Mouse (Mus musculus): ENCODE data around the gene Plxnc1.
A peak's percentile ranks its signal among the peaks of the same experiment; 100 is the strongest.

The Plxnc1 gene

DNA sequence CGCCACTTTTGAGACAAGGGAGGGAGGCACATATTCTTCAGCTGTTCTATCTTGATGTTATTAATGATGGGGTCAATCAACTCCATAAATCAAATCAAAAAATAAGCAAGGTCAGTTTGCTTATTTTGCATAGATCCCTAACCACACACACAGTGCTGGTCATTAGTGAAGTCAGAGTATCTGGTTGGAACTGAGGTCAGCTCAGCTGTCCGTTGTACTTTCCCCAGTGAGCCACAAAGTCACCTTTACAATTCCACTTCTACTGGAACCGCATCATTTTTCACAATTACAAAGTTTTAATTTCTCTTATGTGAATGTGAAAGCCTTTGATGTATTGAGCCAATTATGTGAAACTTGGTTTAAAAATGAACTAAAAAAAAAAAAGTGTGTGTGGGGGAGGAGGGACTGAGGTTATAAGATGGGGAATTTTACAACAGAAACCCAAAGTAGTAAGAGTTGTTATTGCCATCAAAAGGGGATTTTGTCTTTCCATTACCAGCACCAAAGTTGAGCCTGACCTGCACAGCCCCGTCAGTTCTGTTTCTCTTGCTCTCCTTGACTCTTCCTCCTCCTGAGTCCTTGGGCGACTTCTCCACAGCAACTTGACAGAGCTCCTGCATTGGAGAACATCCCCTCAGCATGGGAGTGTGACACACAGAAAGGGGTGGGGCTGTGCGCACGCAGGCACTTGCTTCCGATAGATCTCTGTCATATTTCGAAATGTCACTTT, 80.3 kb downstream of the Plxnc1 start:
- no peak for DNase-seq

DNA sequence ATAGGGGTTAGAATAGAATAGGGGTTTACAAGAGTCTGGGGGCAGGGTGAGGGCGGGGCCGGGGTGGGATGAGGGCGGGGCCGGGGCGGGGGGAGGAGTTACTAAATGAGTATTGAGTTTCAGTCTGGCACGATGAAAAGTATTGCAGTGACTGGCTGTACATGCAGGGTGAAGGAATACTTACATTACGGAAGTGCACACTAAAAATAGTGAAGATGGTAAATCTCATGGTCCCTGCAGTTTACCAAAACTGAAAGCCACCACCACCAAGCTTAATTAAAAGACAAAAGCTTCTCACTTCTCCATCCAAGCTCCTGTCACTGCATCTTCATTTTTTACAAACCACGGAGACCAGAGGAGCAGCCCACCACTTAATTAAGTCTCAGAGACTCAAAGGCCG, 81.4 kb downstream of the Plxnc1 start:
- no peak for DNase-seq

GRCm38 (mm10) chr10:94860870-94861269, 83.8 kb downstream of the Plxnc1 start:
- no peak for DNase-seq

DNA sequence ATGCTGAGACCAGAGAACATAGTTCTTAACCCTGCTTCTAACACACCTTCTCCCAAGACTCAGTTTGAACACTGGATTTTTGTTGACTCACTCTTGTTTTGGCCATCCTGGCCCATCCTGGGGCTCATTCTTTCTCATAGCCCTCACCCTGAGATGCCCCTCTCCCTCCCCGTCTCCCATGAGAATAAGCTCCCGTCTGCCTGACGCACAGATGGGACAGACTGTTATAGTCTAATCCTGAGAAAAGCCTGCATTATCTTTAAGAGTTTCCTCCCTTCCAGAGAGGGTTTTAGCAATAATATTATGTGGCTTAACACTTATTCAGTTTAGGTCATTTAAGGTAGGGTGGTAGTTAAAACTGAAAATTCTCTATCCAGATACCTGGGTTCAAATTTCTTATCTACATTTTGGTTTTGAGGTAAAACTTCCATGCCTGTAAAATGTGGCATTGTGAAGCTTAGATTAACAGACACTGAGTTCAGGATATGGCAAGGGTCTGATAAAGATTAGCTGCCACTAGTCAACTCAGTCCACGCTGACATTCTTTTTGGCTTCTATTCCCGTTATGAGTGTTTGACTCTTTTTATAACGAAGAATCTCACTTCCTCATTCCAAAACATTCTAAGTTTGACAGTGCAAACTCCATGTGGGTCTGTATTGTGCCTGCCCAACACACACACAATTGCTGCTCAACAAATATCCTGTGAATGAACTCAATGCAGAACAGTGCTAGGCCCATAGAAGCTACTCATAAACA, 86.2 kb downstream of the Plxnc1 start:
- no peak for DNase-seq

- DNase-seq, result no peak
Measured at GRCm38 (mm10) chr10:94850565-94850964, 94.1 kb downstream of the Plxnc1 start.

DNA sequence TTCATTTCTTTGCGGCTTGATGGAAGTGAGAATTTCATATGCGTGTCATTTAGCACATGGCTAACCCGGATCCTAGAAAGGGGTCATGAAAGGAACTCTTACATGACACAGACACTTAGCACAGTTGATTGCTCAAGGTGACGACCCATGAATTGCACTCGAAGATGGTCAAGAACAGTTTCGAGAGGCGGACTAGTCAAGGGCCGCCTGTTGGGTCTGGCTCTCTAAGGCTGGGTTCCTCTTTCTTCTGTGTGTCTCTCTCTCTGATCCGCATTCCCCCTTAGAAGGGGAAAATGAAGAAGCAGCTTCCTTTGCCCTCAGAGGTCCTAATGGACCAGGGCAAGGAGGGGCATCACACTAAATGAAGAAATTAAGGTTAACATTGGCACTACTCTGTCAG, 94.7 kb downstream of the Plxnc1 start:
- DNase-seq, result no peak

- no peak for DNase-seq
Measured at GRCm38 (mm10) chr10:94849360-94849759, 95.3 kb downstream of the Plxnc1 start.

DNA sequence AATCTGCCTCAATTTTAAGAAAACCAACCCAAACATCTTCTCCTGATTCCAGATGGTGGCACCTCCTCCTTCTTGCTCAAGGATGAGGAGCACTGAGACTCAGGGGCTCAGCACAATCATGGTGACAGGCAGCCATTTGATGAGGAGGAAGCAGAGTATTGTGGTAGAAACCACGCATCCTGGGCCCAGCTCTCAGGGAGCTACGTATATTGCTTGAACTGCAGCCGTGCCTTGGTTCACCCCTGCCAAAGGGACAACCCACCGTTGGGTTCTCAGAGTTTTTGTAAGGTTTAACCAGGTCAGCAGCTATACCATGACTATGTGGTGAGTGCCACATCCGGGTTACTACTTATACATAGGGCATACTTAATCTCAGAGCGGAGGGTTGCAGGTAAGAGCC, 96.3 kb downstream of the Plxnc1 start:
- DNase-seq, result no peak

DNA sequence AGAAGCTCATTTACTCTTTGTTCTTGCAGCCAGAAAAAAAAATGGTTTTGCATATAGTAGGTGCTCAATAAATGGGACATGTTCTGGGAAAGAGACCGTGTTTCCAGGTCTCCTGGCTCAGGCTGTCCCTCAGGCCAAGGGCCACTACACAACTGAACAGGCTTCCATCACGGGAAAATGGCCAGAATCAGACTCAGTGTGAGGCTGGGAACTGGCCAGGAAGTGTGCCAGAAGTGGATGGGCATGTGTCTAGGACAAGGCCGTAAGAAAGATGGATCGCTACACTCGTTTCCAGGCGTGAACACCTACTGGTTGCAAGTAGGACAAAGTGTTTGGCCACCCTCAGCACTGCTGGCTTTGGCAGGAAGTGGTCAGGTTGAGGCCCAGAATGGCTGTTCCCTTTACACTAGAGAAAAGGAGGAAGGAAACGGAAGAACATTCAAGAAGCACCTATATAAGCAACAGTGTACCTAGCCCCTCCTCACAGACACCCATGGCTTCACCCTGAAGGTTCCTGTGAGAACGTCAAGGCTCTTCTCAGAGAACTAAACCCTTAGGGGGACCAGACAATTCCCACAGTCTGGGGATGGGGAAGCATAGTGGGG, 98.0 kb downstream of the Plxnc1 start:
- no peak for DNase-seq

DNA sequence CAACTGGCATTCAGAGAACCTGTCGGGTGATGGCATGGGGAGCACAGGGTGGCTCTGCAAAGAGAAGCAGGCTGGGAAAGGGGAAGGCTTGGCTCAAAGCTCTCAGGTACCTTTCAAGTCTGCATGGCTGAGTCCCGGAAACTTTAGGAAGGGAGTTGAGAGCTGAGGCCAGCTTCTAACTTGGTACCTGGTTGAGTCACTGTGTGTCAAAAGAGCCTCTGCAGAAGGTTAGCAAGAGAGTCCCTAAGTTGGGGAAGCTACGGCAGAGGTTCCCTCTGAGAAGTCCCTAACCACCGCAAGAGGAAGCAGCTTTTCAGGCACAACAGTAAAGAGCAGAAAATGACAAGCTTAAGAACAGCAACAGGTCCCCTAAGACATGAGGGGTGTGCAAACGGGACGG, 99.9 kb downstream of the Plxnc1 start:
- DNase-seq, result no peak

DNA sequence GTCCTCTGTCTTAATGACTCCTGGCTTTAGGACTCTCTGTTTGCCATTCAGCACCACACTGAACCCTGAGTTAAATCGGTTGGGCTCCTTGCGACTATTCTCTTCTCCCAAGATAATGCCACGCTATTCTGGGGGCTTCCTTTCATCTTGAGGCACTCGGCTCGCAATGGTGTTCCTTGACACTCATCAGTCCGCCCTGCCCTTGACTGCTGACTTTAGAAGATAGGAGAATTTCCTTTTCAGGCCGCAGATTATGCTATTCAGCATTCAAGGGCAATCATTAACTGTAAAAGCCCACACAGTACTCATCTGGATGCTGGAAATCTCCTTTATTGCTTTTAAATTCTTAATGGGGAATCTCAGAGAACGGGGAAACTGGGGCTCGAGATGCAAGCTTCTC, 108.8 kb downstream of the Plxnc1 start:
- DNase-seq, result no peak

DNA sequence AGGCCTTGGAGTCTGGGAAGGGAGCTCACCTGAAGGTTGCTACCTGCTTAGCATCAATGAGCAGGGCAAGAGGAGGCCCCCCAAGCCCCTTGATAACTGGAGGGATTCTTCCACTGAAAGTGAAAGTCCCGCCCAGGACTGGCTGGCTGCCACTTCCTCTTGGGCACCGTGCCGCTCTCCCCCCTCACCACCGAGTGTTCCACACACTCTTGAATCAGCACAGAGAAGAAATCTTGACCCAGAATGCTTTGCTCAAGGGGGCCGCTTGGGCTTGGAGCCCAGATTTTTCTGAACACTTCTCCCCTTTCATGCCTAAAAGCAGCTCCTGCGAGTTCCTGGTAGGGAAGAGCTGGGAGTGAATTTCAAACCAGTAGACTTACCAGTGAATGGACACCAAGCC, 115.2 kb downstream of the Plxnc1 start:
- peak; percentile 45 for DNase-seq

GRCm38 (mm10) chr10:94828734-94829230, 115.9 kb downstream of the Plxnc1 start:
- no peak for DNase-seq

- no peak for DNase-seq
Measured at GRCm38 (mm10) chr10:94827890-94828733, 116.5 kb downstream of the Plxnc1 start.

DNA sequence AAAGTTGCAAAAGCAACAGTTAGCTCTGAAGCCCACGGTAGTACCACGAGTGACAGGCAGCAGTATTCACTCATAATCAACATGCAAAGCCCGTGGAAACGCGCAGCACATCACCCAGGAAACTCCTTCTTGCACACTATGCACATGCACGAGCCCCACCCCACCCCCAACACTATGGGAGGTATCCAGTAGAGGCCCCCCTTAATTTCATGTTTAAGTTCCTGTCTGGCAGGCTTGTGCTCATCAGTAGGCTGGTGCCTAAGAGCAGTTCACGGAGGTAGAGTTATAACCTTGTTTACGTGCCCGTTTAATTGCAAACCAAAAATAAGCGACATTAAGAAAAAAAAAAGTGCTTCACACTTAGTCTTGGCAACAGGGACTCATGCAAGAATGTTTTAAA, 117.3 kb downstream of the Plxnc1 start:
- no peak for DNase-seq

DNA sequence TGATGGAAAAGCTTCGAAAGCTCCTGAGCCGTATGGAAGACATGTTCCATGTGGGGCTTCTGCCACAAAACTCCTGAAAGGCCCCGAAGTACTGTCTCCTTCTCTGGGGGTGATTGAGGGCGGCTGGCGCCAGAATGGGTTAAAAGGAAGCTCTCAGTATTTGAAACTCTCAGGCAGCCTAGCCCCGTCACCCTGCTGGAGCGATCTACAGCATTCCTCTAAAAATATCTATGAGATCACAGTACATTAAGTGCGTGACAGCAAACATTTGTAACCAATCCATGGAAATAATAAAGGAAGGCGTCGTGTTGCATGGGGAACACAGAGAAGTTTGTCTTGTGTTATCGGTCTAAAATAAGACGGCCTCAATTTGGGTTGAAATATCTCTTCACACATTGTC, 118.2 kb downstream of the Plxnc1 start:
- no peak for DNase-seq

- DNase-seq, result no peak
Measured at GRCm38 (mm10) chr10:94825951-94826350, 118.7 kb downstream of the Plxnc1 start.

GRCm38 (mm10) chr10:94823971-94824760, 120.5 kb downstream of the Plxnc1 start:
- no peak for DNase-seq

- peak; percentile 47 for DNase-seq
Measured at GRCm38 (mm10) chr10:94818781-94819665, 125.6 kb downstream of the Plxnc1 start.

DNA sequence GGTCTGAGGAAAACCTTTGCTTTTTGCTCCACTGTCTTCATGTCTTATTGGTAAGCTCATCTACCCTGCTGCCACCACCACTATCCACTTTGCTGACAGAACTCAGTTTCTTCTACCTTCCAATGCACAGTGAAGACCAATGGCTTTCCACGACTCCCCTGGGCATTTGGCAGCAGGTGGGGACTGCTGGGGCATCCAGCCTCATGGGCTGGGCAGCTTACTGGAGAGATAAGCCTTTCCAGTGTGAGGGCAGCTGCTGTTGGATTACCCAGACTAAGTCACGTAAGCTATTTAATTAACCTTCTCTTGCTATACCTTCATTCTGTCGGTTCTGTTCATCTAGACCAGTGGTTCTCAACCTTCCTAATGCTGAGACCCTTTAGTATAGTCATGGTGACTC, 126.5 kb downstream of the Plxnc1 start:
- no peak for DNase-seq
